11 mouse cellular contexts compared by ENCODE assay signal in the genomic region with DNA sequence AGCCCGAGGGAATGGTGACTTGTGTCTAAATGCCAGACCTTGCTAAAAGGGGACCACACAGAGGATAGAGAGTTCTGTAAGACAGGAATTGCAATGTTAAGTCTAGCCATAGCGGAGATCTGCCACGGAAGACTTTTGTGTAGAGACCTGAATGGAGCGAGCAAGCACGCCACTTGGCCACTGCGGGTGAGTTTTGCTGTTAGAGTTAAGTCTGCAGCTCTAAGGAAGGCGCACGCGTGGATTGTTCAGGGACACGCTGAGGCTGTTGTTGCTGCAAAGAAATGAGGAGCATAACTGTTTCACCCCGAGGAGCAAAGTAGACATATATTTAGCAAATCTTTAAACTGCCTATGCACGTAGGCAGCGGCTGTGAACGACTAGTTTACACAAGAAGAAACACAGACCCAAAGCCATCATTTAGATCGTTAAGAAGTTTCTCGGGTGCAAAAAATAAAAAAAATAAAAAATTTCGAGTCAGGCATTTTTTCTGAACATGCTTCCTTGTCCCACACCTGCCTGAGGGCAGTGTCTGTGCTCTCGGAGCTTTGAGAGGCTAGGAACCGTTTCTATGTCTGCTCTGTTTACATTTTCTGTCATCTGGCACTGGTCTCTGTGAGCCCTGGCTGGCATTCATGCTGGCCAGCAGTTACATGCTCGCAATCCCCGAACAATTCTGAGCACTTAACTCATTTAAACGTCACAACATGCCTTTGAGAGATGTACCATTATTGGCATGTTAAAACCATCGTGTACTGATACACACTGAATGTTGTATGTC. TPM values are rescaled to one million over a fixed set of nuclear protein-coding genes. Genes with fewer than 3 reads are reported as not detected.
DNase-seq lines count a peak whose midpoint lies in the region; ATAC-seq and TF ChIP-seq lines count a peak whose summit lies in the region.
"Had no signal": no experiment of that assay in that cellular context is flagged by ENCODE, and none has a peak within 500 bp of the region (broad histone marks: within the 10 kb centered on the region; RNA-seq: fewer than 3 reads in every experiment).

No protein-coding gene starts in this region.

- no peak for ATAC-seq in liver, embryonic 12.5 days

- no peak for TF ChIP-seq POLR2A in heart, adult 2 months (IDR thresholded peaks at IDR 0.05; ENCODE audit: insufficient read depth, low read depth, low read length)

- H3K4me2 ChIP-seq in liver, embryonic 12.5 days: no peak overlapping the region
- H3K4me2 ChIP-seq: heart, embryonic 12.5 days had no signal

- no peaks in the 10 kb centered on the region for H3K79me2 ChIP-seq in heart, adult 2 months (replicated peaks; ENCODE audit: control insufficient read depth, insufficient read depth, low read length)

- H3K9ac ChIP-seq in heart, adult 2 months (ENCODE audit: low read depth, low read length): no peak overlapping the region
- H3K9ac ChIP-seq in liver, embryonic 12.5 days: no peak overlapping the region
- H3K9ac ChIP-seq: heart, embryonic 12.5 days had no signal

- WGBS in heart, adult 2 months: 68% methylated on average over 23 of the region's 23 CpGs
- 14% methylated on average over 23 of the region's 23 CpGs for WGBS in large intestine, adult 2 months
- WGBS in liver, embryonic 12.5 days (ENCODE audit: insufficient replicate concordance): 71% methylated on average over 23 of the region's 23 CpGs

- H3K4me3 ChIP-seq in heart, adult 2 months: no peak overlapping the region
- H3K4me3 ChIP-seq in liver, embryonic 12.5 days: no peak overlapping the region
- H3K4me3 ChIP-seq: heart, embryonic 12.5 days had no signal

- no peak overlapping the region for H3K27ac ChIP-seq in heart, adult 2 months
- no peak overlapping the region for H3K27ac ChIP-seq in liver, embryonic 12.5 days

- DNase-seq in heart, postnatal 10 days: peak; percentile 8 to 17
- no peak for DNase-seq in heart, adult 2 months
- peak; percentile 21 for DNase-seq in right cerebral cortex, postnatal 14 days
- no peak for DNase-seq in right cerebral cortex, postnatal 25 days
- DNase-seq in large intestine, adult 2 months (ENCODE audit: low read depth, low spot score): peak; percentile 11
- DNase-seq in layer of hippocampus, adult 9-11 months: no peak
- DNase-seq in adrenal gland, postnatal 10 days: no peak
- DNase-seq: embryo, embryonic 11 days had no signal

- no peak for TF ChIP-seq EP300 in heart, adult 2 months (IDR thresholded peaks at IDR 0.05; ENCODE audit: insufficient read depth, low read depth, low read length)

- H3K27me3 ChIP-seq in heart, adult 2 months (ENCODE audit: control insufficient read depth, insufficient read depth, low read length): no peaks in the 10 kb centered on the region
- H3K27me3 ChIP-seq in liver, embryonic 12.5 days (replicated peaks): no peaks in the 10 kb centered on the region; the same call in 1 of the 2 replicates
- H3K27me3 ChIP-seq: CH12.LX; heart, embryonic 12.5 days had no signal

- no peaks in the 10 kb centered on the region for H3K4me1 ChIP-seq in heart, adult 2 months (ENCODE audit: control insufficient read depth, insufficient read depth, low read length)
- H3K4me1 ChIP-seq in liver, embryonic 12.5 days: no peaks in the 10 kb centered on the region
- H3K4me1 ChIP-seq: heart, embryonic 12.5 days had no signal

- no peak for TF ChIP-seq CTCF in heart, adult 2 months (IDR thresholded peaks at IDR 0.05)

- no peaks in the 10 kb centered on the region for H3K9me3 ChIP-seq in liver, embryonic 12.5 days (replicated peaks)
- H3K9me3 ChIP-seq: heart, embryonic 12.5 days had no signal

- H3K36me3 ChIP-seq in heart, adult 2 months (ENCODE audit: control insufficient read depth, insufficient read depth, low read length): no peaks in the 10 kb centered on the region
- H3K36me3 ChIP-seq in liver, embryonic 12.5 days: no peaks in the 10 kb centered on the region
- H3K36me3 ChIP-seq: heart, embryonic 12.5 days had no signal

- intact Hi-C loops in heart, postnatal 10 days (cut with DNase I): no loop called here
- intact Hi-C loops in heart, adult 2 months (cut with DNase I): no loop called here

RNA-seq across cellular contexts. Expression of gene Gsk3b, which starts 40.8 kb away (rescaled TPM):
- total RNA-seq in heart, postnatal 10 days (2021): 10 to 100 TPM; 68.7 to 69.9 TPM
- 10 to 100 TPM; 48.8 to 58.3 TPM for total RNA-seq in heart, adult 2 months (2021)
- 9.9 and 21.6 TPM in 2 replicates for polyA plus RNA-seq in heart, adult 2 months (2012; rRNA removed)
- polyA plus RNA-seq in large intestine, adult 2 months (2012; rRNA removed): 7.1 and 10.7 TPM in 2 replicates
- 17.4 and 18.1 TPM in 2 replicates for polyA plus RNA-seq in liver, embryonic 12.5 days (2016; fragmentation: Nextera tagmentation; extraction: Ambion mirVana)
- 10 to 100 TPM; 52.5 to 69.5 TPM for total RNA-seq in adrenal gland, postnatal 10 days (2021)

Comparison
In these comparisons a context has a peak if more than half of its experiments do, and no peak if none do; other contexts are left out.
1. DNase-seq: peak in heart, postnatal 10 days (2 of 2), right cerebral cortex, postnatal 14 days (single experiment) and large intestine, adult 2 months (single experiment); none in heart, adult 2 months (0 of 2), right cerebral cortex, postnatal 25 days (single experiment), layer of hippocampus, adult 9-11 months (single experiment) and adrenal gland, postnatal 10 days (single experiment).